Mouse (Mus musculus): ENCODE measurements around the gene Ergic2. TPM values are rescaled to one million over a fixed set of nuclear protein-coding genes. Genes with fewer than 3 reads are reported as not detected.
"Not testable (repeated sequence)": the region's sequence is repeated elsewhere in the genome, so short reads cannot be mapped to it uniquely, and the experiment has no call there.

The Ergic2 gene
- polyA plus RNA-seq, 1 experiment from 2014 or later: 156 TPM

- Histone ChIP-seq H3K27ac (ENCODE audit: low read depth, low read length) (no peak overlapping the region), H3K9ac (ENCODE audit: low read depth, low read length) (no peak overlapping the region), H3K36me3 (ENCODE audit: control insufficient read depth, insufficient read depth, low read length) (peaks cover 18% of the 10 kb centered on the region; the same call in 1 of the 2 replicates), H3K9me3 (ENCODE audit: control insufficient read depth, low read length) (no peaks in the 10 kb centered on the region), H3K27me3 (replicated peaks; ENCODE audit: control insufficient read depth, insufficient read depth, low read length) (no peaks in the 10 kb centered on the region), H3K4me1 (replicated peaks; ENCODE audit: control insufficient read depth, insufficient read depth, low read length) (no peaks in the 10 kb centered on the region), H3K4me3 (ENCODE audit: low read depth, low read length) (no peak overlapping the region), H3K4me2 (no peak overlapping the region)
- no peak for DNase-seq (ENCODE audit: low spot score)
- no peak for ATAC-seq (replicated peaks; ENCODE audit: low FRiP score)
- WGBS: 81% methylated on average over 2 of the region's 2 CpGs
These were observed 13.0 kb downstream of the Ergic2 start for GRCm38 (mm10) chr6:148199177-148199576.

DNA sequence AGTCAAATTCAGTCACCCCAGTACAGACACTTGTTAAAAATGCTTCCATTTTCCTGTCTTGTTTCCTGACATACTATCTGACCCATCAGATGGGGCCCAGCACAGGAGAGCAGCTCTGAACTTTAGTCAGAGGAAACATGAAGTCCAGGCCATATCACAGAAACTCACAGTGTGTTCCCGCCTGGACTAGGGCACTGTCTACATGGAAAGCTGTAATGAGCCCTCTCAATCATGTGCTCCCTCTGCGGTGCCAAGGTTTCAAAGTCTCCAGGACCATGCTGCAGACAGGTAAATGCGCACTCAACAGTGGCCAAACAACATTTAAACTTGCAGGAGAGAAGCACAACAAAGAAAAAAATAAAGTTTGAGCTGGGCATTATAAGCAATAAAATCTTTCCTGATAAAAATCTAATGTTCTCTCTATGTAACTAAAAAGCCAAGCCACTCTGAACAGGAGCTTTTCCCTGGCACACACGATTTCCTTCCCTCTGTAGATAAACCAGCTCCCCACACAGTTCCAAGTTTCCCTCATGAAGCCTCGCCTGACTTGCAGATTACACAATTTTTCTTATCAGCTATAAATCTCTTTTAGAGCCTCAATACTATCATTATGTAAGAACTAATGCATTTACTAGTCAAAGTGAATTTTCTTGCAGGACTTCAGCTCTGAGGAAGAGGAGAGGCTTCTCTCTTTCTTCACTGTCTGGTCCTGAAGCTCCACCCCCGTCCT, 18.0 kb downstream of the Ergic2 start:
- 86% methylated on average over 6 of the region's 6 CpGs for WGBS
- H3K9me3 ChIP-seq (ENCODE audit: control insufficient read depth, low read length): no peaks in the 10 kb centered on the region
- H3K36me3 ChIP-seq (ENCODE audit: control insufficient read depth, insufficient read depth, low read length): peaks cover 2% of the 10 kb centered on the region; the same call in 1 of the 2 replicates
- DNase-seq (ENCODE audit: low spot score): no peak
- H3K4me1 ChIP-seq (replicated peaks; ENCODE audit: control insufficient read depth, insufficient read depth, low read length): no peaks in the 10 kb centered on the region
- no peak overlapping the region for H3K4me3 ChIP-seq (ENCODE audit: low read depth, low read length)
- H3K27me3 ChIP-seq (replicated peaks; ENCODE audit: control insufficient read depth, insufficient read depth, low read length): no peaks in the 10 kb centered on the region
- H3K9ac ChIP-seq (ENCODE audit: low read depth, low read length): no peak overlapping the region
- no peak overlapping the region for H3K4me2 ChIP-seq
- no peak overlapping the region for H3K27ac ChIP-seq (ENCODE audit: low read depth, low read length)
- no peak for ATAC-seq (replicated peaks; ENCODE audit: low FRiP score)

DNA sequence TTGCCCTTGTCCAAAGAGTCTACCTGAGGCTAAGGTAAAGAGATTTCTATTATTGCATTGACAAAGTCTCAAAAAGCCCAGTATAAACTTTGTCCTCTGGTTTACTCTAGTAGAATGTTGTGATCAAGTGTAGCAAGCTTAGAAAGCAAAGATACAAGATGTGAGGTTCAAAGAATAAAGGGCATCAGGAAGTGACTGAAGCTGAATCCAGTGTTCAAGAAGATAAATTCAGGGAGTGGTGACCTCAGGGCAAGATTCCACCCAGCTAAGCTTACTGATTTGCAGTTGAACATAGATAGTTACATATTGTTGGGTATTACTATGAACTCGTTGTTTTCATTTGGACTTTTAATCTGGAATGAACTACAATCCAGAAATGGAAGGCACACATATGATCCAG, 26.5 kb downstream of the Ergic2 start:
- 83% methylated on average over 1 of the region's 1 CpGs for WGBS

GRCm38 (mm10) chr6:148172904-148173303, 39.3 kb downstream of the Ergic2 start:
- no peak for DNase-seq (ENCODE audit: low spot score)
- H3K27me3 ChIP-seq (replicated peaks; ENCODE audit: control insufficient read depth, insufficient read depth, low read length): no peaks in the 10 kb centered on the region
- H3K27ac ChIP-seq (ENCODE audit: low read depth, low read length): no peak overlapping the region
- H3K4me1 ChIP-seq (replicated peaks; ENCODE audit: control insufficient read depth, insufficient read depth, low read length): no peaks in the 10 kb centered on the region
- no peak overlapping the region for H3K4me2 ChIP-seq
- ATAC-seq (replicated peaks; ENCODE audit: low FRiP score): no peak
- no peaks in the 10 kb centered on the region for H3K9me3 ChIP-seq (ENCODE audit: control insufficient read depth, low read length)
- no peaks in the 10 kb centered on the region for H3K36me3 ChIP-seq (ENCODE audit: control insufficient read depth, insufficient read depth, low read length)
- 74% methylated on average over 3 of the region's 3 CpGs for WGBS
- H3K4me3 ChIP-seq (ENCODE audit: low read depth, low read length): no peak overlapping the region
- no peak overlapping the region for H3K9ac ChIP-seq (ENCODE audit: low read depth, low read length)

More for the DNA sequence above, 26.5 kb downstream of the Ergic2 start:
- no peaks in the 10 kb centered on the region for H3K27me3 ChIP-seq (replicated peaks; ENCODE audit: control insufficient read depth, insufficient read depth, low read length)
- no peaks in the 10 kb centered on the region for H3K9me3 ChIP-seq (ENCODE audit: control insufficient read depth, low read length)
- no peak overlapping the region for H3K9ac ChIP-seq (ENCODE audit: low read depth, low read length)
- ATAC-seq (replicated peaks; ENCODE audit: low FRiP score): no peak
- no peak overlapping the region for H3K4me3 ChIP-seq (ENCODE audit: low read depth, low read length)
- DNase-seq (ENCODE audit: low spot score): no peak
- H3K4me1 ChIP-seq (replicated peaks; ENCODE audit: control insufficient read depth, insufficient read depth, low read length): no peaks in the 10 kb centered on the region
- H3K4me2 ChIP-seq: no peak overlapping the region
- H3K36me3 ChIP-seq (ENCODE audit: control insufficient read depth, insufficient read depth, low read length): peaks cover 35% of the 10 kb centered on the region; the same call in 1 of the 2 replicates
- no peak overlapping the region for H3K27ac ChIP-seq (ENCODE audit: low read depth, low read length)

- H3K9ac ChIP-seq (ENCODE audit: low read depth, low read length); H3K27ac ChIP-seq (ENCODE audit: low read depth, low read length); H3K9me3 ChIP-seq (ENCODE audit: control insufficient read depth, low read length); H3K4me1 ChIP-seq (replicated peaks; ENCODE audit: control insufficient read depth, insufficient read depth, low read length); H3K4me3 ChIP-seq (ENCODE audit: low read depth, low read length); H3K27me3 ChIP-seq (replicated peaks; ENCODE audit: control insufficient read depth, insufficient read depth, low read length); DNase-seq (ENCODE audit: low spot score); ATAC-seq (replicated peaks; ENCODE audit: low FRiP score); H3K36me3 ChIP-seq (ENCODE audit: control insufficient read depth, insufficient read depth, low read length); H3K4me2 ChIP-seq: not testable (repeated sequence)
- WGBS: 48% methylated on average over 4 of the region's 4 CpGs
These were observed 59.9 kb downstream of the Ergic2 start for GRCm38 (mm10) chr6:148152305-148152704.

- no peaks in the 10 kb centered on the region for H3K4me1 ChIP-seq (replicated peaks; ENCODE audit: control insufficient read depth, insufficient read depth, low read length)
- H3K27ac ChIP-seq (ENCODE audit: low read depth, low read length): no peak overlapping the region
- no peak overlapping the region for H3K4me3 ChIP-seq (ENCODE audit: low read depth, low read length)
- no peak for DNase-seq (ENCODE audit: low spot score)
- H3K36me3 ChIP-seq (ENCODE audit: control insufficient read depth, insufficient read depth, low read length): no peaks in the 10 kb centered on the region
- 0 out of 2 replicates have a peak, but pooled peaks cover 2% of the 10 kb centered on the region for H3K9me3 ChIP-seq (ENCODE audit: control insufficient read depth, low read length)
- no peak overlapping the region for H3K9ac ChIP-seq (ENCODE audit: low read depth, low read length)
- no peaks in the 10 kb centered on the region for H3K27me3 ChIP-seq (replicated peaks; ENCODE audit: control insufficient read depth, insufficient read depth, low read length)
- no peak for ATAC-seq (replicated peaks; ENCODE audit: low FRiP score)
- no peak overlapping the region for H3K4me2 ChIP-seq
- WGBS: 88% methylated on average over 1 of the region's 1 CpGs
These were observed 69.8 kb downstream of the Ergic2 start for GRCm38 (mm10) chr6:148142421-148142820.

DNA sequence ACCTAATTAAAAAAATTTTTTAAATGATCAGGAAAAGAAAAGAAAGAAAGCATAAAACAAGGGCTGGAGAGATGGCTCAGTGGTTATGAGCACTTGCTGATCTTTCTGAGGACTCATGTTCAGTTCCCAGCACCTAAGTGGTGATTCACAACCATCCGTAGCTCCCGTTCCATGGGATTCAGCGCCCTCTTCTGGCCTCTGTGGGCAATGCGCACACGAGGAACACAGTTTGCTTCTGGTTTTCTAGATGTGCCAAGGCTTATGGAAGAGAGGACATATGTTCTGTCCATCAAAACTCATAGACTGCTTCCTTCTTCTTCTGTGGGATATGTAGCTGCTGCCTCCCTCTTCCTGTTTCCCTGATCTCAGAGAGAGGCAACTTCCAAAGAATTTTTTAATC, 70.3 kb downstream of the Ergic2 start:
- H3K4me1 ChIP-seq (replicated peaks; ENCODE audit: control insufficient read depth, insufficient read depth, low read length): no peaks in the 10 kb centered on the region
- no peak overlapping the region for H3K9ac ChIP-seq (ENCODE audit: low read depth, low read length)
- no peak for ATAC-seq (replicated peaks; ENCODE audit: low FRiP score)
- H3K27ac ChIP-seq (ENCODE audit: low read depth, low read length): no peak overlapping the region
- H3K4me3 ChIP-seq (ENCODE audit: low read depth, low read length): no peak overlapping the region
- no peak overlapping the region for H3K4me2 ChIP-seq
- no peaks in the 10 kb centered on the region for H3K27me3 ChIP-seq (replicated peaks; ENCODE audit: control insufficient read depth, insufficient read depth, low read length)
- H3K9me3 ChIP-seq (ENCODE audit: control insufficient read depth, low read length): 0 out of 2 replicates have a peak, but pooled peaks cover 2% of the 10 kb centered on the region
- DNase-seq (ENCODE audit: low spot score): no peak
- 78% methylated on average over 5 of the region's 5 CpGs for WGBS
- H3K36me3 ChIP-seq (ENCODE audit: control insufficient read depth, insufficient read depth, low read length): no peaks in the 10 kb centered on the region

DNA sequence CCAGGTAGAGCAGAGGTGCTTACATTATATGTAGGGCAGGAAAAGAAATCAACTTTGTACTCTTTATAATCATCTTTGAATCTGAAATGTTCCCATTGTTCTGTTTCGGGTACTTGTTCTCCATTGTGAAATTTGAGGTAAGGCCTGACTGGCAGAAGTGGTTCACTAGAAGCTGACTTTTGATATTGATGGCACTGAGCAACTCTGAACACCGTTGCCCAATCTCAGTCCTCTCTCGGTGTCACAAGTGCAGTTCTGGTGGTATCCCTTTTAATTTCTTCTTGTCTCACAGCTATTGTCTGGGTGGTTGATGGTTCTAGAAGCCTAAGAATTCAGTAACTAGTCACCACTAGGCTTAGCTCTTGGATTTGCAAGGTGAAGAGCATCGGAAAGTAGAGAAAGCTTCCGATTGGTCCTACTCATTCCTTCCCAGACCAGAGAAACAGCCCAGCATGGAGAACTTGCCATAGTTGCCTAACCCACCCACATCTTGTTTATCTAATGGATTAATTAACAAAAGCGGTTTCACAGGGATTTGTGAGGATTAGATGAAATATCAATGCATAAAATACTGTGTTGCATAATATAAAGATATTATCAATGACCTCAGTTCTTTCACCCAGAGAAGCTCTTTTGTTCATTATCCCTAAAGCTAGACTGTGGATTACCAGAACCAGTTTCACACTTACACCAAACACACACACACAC, 72.7 kb downstream of the Ergic2 start:
- H3K9me3 ChIP-seq (ENCODE audit: control insufficient read depth, low read length): 0 out of 2 replicates have a peak, but pooled peaks cover 2% of the 10 kb centered on the region
- DNase-seq (ENCODE audit: low spot score) (no peak), ATAC-seq (replicated peaks; ENCODE audit: low FRiP score) (no peak)
- H3K9ac ChIP-seq (ENCODE audit: low read depth, low read length): no peak overlapping the region
- no peaks in the 10 kb centered on the region for H3K4me1 ChIP-seq (replicated peaks; ENCODE audit: control insufficient read depth, insufficient read depth, low read length)
- no peak overlapping the region for H3K4me2 ChIP-seq
- no peak overlapping the region for H3K4me3 ChIP-seq (ENCODE audit: low read depth, low read length)
- no peaks in the 10 kb centered on the region for H3K36me3 ChIP-seq (ENCODE audit: control insufficient read depth, insufficient read depth, low read length)
- H3K27me3 ChIP-seq (replicated peaks; ENCODE audit: control insufficient read depth, insufficient read depth, low read length): no peaks in the 10 kb centered on the region
- WGBS: 82% methylated on average over 6 of the region's 6 CpGs
- H3K27ac ChIP-seq (ENCODE audit: low read depth, low read length): no peak overlapping the region
